Mouse (Mus musculus): ENCODE measurements at regions not wholly inside any gene's neighbourhood (a gene's known extent, or its start where the extent isn't known, plus 50 kb on each side); places are given as distances from the start of the nearest gene placed in this dataset.
A peak's percentile ranks its signal among the peaks of the same experiment; 100 is the strongest.

DNA sequence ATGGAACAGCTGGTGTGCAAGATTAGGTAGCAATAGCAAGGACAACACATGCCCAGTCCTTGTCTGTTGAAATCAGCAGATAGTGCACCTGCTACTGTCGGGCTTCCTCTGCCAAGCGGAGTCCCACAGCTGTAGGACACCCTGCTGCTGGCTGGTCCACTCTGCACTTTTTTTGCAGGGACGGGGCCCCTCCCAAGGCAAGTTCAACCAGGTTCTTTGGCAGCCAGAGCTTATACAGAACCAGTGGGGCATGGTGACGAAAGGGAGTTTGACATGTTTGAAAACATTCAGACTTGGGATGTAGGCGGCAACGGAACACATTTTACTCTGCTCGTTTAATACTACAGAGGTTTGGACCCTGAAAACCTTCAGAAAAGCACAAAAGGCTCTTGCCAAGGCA is 93.2 kb upstream of the Kcnj16 start:
- peak; percentile 83 for ATAC-seq (replicated peaks; ENCODE audit: low FRiP score, low TSS enrichment, poor library complexity, severe bottlenecking)

GRCm38 (mm10) chr11:110880971-110881370 is 86.9 kb upstream of the Kcnj16 start:
- ATAC-seq (replicated peaks; ENCODE audit: low FRiP score, low TSS enrichment, poor library complexity, severe bottlenecking) = no peak

- no peak for ATAC-seq (replicated peaks; ENCODE audit: low FRiP score, low TSS enrichment, poor library complexity, severe bottlenecking)
These were observed 78.3 kb upstream of the Kcnj16 start for GRCm38 (mm10) chr11:110889354-110890151.

GRCm38 (mm10) chr11:110890411-110890810 is 77.4 kb upstream of the Kcnj16 start:
- ATAC-seq (replicated peaks; ENCODE audit: low FRiP score, low TSS enrichment, poor library complexity, severe bottlenecking) = no peak

DNA sequence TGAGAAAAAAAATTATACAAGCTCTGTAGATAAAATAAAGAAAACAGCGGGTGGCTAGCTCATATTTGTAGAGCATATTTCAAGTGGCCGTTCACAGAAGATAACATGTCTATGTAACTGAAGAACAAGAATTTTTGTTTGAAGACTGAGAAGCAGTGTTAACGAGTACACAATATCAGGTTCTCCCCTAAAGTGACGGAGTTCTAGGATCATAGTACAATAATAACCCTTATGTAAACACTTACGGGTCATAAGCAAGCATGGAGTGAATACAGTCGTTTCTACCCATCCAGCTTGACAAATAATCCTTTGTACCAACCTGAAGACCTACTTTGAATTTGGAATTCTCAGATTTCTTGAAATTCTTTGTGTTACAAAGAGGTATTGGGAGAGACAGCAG is 64.9 kb upstream of the Kcnj16 start:
- ATAC-seq (replicated peaks; ENCODE audit: low FRiP score, low TSS enrichment, poor library complexity, severe bottlenecking) = no peak
